8 mouse cellular contexts compared by ENCODE assay signal in the genomic region with DNA sequence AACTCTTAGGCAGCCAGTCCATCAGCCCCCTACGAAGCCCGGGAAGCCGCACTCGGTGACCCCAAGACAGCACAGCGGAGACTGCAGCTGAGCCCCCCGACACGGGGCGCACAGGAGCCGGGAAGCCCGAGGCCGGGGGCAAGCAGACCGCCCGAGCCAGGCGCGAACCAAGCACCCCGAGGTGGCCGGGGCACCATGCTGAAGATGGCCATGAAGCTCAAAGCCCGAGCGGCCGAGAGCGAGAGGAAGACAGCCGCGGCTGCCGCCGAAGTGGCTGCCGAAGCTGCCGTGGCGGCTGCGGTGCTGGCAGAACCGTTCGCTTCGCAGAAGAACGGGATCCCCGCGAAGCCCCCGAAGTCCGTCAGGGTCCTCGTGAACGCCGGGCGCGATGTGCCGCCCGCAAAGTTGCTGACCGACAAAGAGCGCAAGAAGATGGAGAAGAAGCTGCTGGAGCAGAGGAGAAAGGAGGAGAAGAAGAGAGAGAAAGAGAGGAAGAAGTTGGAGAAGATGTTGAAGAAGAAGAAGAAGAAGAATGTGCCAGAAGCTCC. TPM values are rescaled to one million over a fixed set of nuclear protein-coding genes. Genes with fewer than 3 reads are reported as not detected.
DNase-seq lines count a peak whose midpoint lies in the region; ATAC-seq and TF ChIP-seq lines count a peak whose summit lies in the region.

No protein-coding gene starts in this region.

- H3K4me2 ChIP-seq in forebrain, embryonic 15.5 days (replicated peaks) = peak overlapping the region; percentile 67
- H3K4me2 ChIP-seq in liver, embryonic 13.5 days = peak overlapping the region; percentile 98
- H3K4me2 ChIP-seq in stomach, postnatal 0 days (replicated peaks; ENCODE audit: low read depth) = peak overlapping the region; percentile 67

- 46% methylated on average over 46 of the region's 46 CpGs for WGBS in forebrain, embryonic 15.5 days
- WGBS in liver, embryonic 13.5 days (ENCODE audit: insufficient replicate concordance) = 48% methylated on average over 46 of the region's 46 CpGs
- WGBS in stomach, postnatal 0 days = 39% methylated on average over 46 of the region's 46 CpGs

- H3K4me3 ChIP-seq in layer of hippocampus, adult 2 months = peak overlapping the region; percentile 86
- peak overlapping the region; percentile 74 for H3K4me3 ChIP-seq in forebrain, embryonic 15.5 days
- H3K4me3 ChIP-seq in liver, embryonic 13.5 days (replicated peaks) = peak overlapping the region; percentile 96
- peak overlapping the region; percentile 97 for H3K4me3 ChIP-seq in stomach, postnatal 0 days (ENCODE audit: low read depth, low read length)

- peak overlapping the region; percentile 94 for H3K9ac ChIP-seq in forebrain, embryonic 15.5 days (replicated peaks)
- H3K9ac ChIP-seq in liver, embryonic 13.5 days = peak overlapping the region; percentile 97
- H3K9ac ChIP-seq in stomach, postnatal 0 days (ENCODE audit: low read length) = peak overlapping the region; percentile 99

- TF ChIP-seq CTCF in layer of hippocampus, adult 2 months (conservative IDR thresholded peaks at IDR 0.05) = no peak
- TF ChIP-seq CTCF in stomach, postnatal 0 days (IDR thresholded peaks at IDR 0.05; ENCODE audit: low read depth) = no peak

- H3K36me3 ChIP-seq in forebrain, embryonic 15.5 days = no peaks in the 10 kb centered on the region
- H3K36me3 ChIP-seq in liver, embryonic 13.5 days = 0 out of 2 replicates have a peak, but pooled peaks cover 5% of the 10 kb centered on the region
- H3K36me3 ChIP-seq in stomach, postnatal 0 days (ENCODE audit: control insufficient read depth, insufficient read depth, low read length) = no peaks in the 10 kb centered on the region

- peaks cover 38% of the 10 kb centered on the region for H3K4me1 ChIP-seq in forebrain, embryonic 15.5 days
- H3K4me1 ChIP-seq in liver, embryonic 13.5 days (replicated peaks) = peaks cover 50% of the 10 kb centered on the region
- H3K4me1 ChIP-seq in stomach, postnatal 0 days (replicated peaks; ENCODE audit: control insufficient read depth, insufficient read depth) = peaks cover 5% of the 10 kb centered on the region; the same call in 1 of the 2 replicates

- DNase-seq in layer of hippocampus, adult 2 months (ENCODE audit: low spot score in 2 of 2) = no peak
- no peak for DNase-seq in layer of hippocampus, postnatal 36 days
- peak; percentile 52 for DNase-seq in adrenal gland, postnatal 14 days
- no peak for DNase-seq in liver, embryonic 13.5 days
- DNase-seq in stomach, postnatal 0 days (ENCODE audit: low spot score) = no peak
- no peak for DNase-seq in right cerebral cortex, adult 2 months (ENCODE audit: low spot score in 2 of 2)
- DNase-seq in frontal cortex, postnatal 36 days (ENCODE audit: low spot score in 2 of 2) = no peak

- no peak overlapping the region for H3K27ac ChIP-seq in layer of hippocampus, adult 2 months
- no peak overlapping the region for H3K27ac ChIP-seq in forebrain, embryonic 15.5 days (replicated peaks)
- peak overlapping the region; percentile 91; the same call in 1 of the 2 replicates for H3K27ac ChIP-seq in liver, embryonic 13.5 days
- peak overlapping the region; percentile 99 for H3K27ac ChIP-seq in stomach, postnatal 0 days (replicated peaks)

- TF ChIP-seq EP300 in stomach, postnatal 0 days (optimal IDR thresholded peaks at IDR 0.05) = no peak

- H3K9me3 ChIP-seq in forebrain, embryonic 15.5 days = no peaks in the 10 kb centered on the region
- no peaks in the 10 kb centered on the region; the same call in 1 of the 2 replicates for H3K9me3 ChIP-seq in liver, embryonic 13.5 days (replicated peaks)
- H3K9me3 ChIP-seq in stomach, postnatal 0 days (ENCODE audit: control insufficient read depth, low read length) = no peaks in the 10 kb centered on the region

- no peaks in the 10 kb centered on the region for H3K27me3 ChIP-seq in forebrain, embryonic 15.5 days
- H3K27me3 ChIP-seq in liver, embryonic 13.5 days = no peaks in the 10 kb centered on the region
- H3K27me3 ChIP-seq in stomach, postnatal 0 days (ENCODE audit: control insufficient read depth, insufficient read depth, low read length) = no peaks in the 10 kb centered on the region

- ATAC-seq in forebrain, embryonic 15.5 days (replicated peaks) = no peak
- ATAC-seq in liver, embryonic 13.5 days (ENCODE audit: low read depth) = no peak
- ATAC-seq in stomach, postnatal 0 days (ENCODE audit: low FRiP score, low TSS enrichment) = no peak

RNA-seq across cellular contexts. Expression of a gene that starts 18.1 kb away (rescaled TPM):
- 1 to 10 TPM; 2.0 to 3.5 TPM for total RNA-seq in layer of hippocampus, adult 2 months (2021)
- 1 to 10 TPM; 1.7 to 2.7 TPM for total RNA-seq in layer of hippocampus, postnatal 36 days (2021)
- total RNA-seq in adrenal gland, postnatal 14 days (2021) = 4.6 and 5.4 TPM in 2 replicates
- polyA plus RNA-seq in forebrain, embryonic 15.5 days (2015; fragmentation: Nextera tagmentation; extraction: Ambion mirVana) = 6.7 and 7.5 TPM in 2 replicates
- 36.1 and 43.2 TPM in 2 replicates for polyA plus RNA-seq in liver, embryonic 13.5 days (2015; fragmentation: Nextera tagmentation; extraction: Ambion mirVana)
- 5.8 and 7.9 TPM in 2 replicates for polyA plus RNA-seq in stomach, postnatal 0 days (2015; fragmentation: Nextera tagmentation; extraction: Ambion mirVana)

RNA-seq across cellular contexts. Expression of a gene that starts 44.3 kb away (rescaled TPM):
- 1,000 to 10,000 TPM; 1,674 to 1,781 TPM for total RNA-seq in layer of hippocampus, adult 2 months (2021)
- 1,000 to 10,000 TPM; 1,740 to 1,859 TPM for total RNA-seq in layer of hippocampus, postnatal 36 days (2021)
- total RNA-seq in adrenal gland, postnatal 14 days (2021) = 4,967 and 5,329 TPM in 2 replicates
- 1,144 and 1,250 TPM in 2 replicates for polyA plus RNA-seq in forebrain, embryonic 15.5 days (2015; fragmentation: Nextera tagmentation; extraction: Ambion mirVana)
- 343 and 362 TPM in 2 replicates for polyA plus RNA-seq in liver, embryonic 13.5 days (2015; fragmentation: Nextera tagmentation; extraction: Ambion mirVana)
- polyA plus RNA-seq in stomach, postnatal 0 days (2015; fragmentation: Nextera tagmentation; extraction: Ambion mirVana) = 890 and 920 TPM in 2 replicates

Comparison
In these comparisons a context has a peak if more than half of its experiments do, and no peak if none do; other contexts are left out.
1. H3K27ac ChIP-seq: peak in liver, embryonic 13.5 days (single experiment) and stomach, postnatal 0 days (single experiment); none in layer of hippocampus, adult 2 months (single experiment) and forebrain, embryonic 15.5 days (single experiment).
2. Peak in every context shown above with its lines, with median percentiles within 50 percentile points of each other: H3K4me3 ChIP-seq, H3K4me2 ChIP-seq and H3K9ac ChIP-seq.